Mouse (Mus musculus) urinary bladder, adult 2 months (tissue): Measurements from ENCODE around the gene Dpt. TPM values are rescaled to one million over a fixed set of nuclear protein-coding genes. Genes with fewer than 3 reads are reported as not detected.
"Not testable (repeated sequence)": the region's sequence is repeated elsewhere in the genome, so short reads cannot be mapped to it uniquely, and the experiment has no call there.

Experiments
- DNase-seq: peaks from one replicate; pipeline ENCODE4 v3.0.0; 2022; ENCODE audit warnings: low spot score
- polyA plus RNA-seq: library from polyadenylated mRNA; depleted of rRNA; stranded (reverse); fragments of >200 nt; gene quantifications from 2 replicates; pipeline ENCODE4 v1.2.3, GENCODE M21; 2012; rRNA removed

The Dpt gene
- polyA plus RNA-seq, 1 experiment, result 181 TPM

DNA sequence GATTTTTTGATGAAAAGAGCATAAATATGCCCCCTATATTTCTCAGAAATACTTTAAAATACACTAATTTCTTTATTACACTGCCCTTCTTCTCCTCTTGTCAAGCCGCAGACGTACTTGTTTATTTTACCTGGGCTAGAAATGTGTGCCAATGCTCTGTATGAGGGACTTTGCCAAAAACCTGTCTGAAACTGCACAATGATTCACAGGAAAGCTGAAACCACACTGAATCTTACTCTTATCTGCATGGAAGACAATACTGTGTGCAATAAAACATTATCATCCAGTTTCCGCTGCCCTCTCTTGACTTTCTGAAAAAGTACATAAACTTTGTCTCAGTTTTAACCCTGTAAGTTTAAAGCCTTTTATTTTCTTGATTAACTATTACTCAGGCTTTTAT, 20.9 kb downstream of the Dpt start:
- no peak for DNase-seq

DNA sequence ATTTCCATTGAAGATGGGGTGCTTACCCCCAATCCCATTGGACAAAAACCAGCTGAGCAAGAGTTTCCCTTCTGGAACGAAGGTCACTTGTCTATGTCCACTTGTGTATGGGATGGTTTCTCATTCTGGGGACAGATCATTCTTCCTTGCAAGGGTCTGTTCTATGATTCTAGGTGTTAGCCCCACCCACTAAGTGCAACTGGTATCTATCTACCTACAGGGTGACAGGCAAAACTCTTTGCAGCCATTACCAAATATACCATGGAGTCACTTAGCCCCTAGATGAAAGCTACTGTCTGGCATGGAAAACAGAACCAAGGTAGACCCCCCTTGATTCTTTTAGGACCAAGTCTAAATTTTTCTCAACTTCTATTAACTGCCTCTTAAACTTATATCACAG, 24.9 kb downstream of the Dpt start:
- no peak for DNase-seq

DNA sequence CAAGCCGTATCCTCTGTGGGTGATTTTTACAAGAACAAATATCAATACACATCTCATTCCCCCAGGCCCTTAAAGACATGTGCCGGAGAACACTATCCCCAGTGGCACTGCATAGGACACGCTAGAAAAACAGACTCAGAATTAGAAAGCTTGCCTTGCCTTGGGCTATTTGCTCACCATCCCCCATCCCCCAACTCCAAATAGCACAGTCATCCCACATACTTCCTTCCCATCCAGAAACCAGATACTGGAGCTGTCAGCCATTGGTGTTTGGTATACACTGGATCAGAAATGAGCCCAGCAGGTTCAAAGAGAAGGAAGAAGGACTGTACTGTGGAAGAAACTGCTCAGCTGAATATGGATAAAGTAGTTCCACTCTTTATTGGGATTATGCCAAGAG, 25.4 kb downstream of the Dpt start:
- no peak for DNase-seq

DNA sequence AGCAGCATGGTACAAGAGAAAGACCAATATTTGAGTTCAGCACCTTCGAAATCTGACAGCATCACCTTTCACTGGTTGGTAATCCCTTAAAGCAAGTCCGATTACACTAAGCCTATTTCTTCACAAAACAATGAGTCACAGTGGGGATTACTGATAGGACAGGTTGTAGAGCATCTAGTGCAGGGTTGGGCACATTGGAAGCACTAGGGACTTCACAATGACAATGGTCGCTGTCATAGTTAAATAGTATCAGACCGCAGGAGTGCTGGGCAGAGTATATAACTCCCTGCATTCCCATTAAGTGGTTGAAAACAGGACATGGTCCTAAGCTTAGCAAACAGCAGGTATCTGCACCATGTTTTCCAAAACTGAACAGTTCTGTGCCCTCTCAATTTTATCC, 25.8 kb downstream of the Dpt start:
- DNase-seq, result no peak

DNA sequence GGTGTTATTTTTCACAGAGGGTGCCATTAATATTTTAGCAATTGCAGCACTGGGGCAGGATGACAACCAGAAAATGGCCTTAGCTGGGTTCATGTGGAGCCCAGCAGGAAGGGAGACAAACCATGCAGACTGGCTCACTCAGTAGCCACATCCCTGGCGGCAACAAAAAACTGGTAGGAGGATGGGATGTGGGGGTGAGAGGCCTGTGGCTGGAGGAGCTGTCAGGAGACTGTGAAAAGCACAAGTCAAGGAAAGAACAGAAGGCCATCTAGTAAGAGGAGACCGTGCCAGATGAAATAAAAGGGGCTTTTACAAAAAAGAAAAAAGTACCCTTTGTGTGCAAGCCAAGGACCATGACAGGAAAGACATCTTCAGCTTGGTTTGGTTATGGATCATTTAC, 28.5 kb downstream of the Dpt start:
- DNase-seq, result no peak

- no peak for DNase-seq
Observed at GRCm38 (mm10) chr1:164829881-164830280, 33.4 kb downstream of the Dpt start.

GRCm38 (mm10) chr1:164832459-164832858, 36.0 kb downstream of the Dpt start:
- no peak for DNase-seq

DNA sequence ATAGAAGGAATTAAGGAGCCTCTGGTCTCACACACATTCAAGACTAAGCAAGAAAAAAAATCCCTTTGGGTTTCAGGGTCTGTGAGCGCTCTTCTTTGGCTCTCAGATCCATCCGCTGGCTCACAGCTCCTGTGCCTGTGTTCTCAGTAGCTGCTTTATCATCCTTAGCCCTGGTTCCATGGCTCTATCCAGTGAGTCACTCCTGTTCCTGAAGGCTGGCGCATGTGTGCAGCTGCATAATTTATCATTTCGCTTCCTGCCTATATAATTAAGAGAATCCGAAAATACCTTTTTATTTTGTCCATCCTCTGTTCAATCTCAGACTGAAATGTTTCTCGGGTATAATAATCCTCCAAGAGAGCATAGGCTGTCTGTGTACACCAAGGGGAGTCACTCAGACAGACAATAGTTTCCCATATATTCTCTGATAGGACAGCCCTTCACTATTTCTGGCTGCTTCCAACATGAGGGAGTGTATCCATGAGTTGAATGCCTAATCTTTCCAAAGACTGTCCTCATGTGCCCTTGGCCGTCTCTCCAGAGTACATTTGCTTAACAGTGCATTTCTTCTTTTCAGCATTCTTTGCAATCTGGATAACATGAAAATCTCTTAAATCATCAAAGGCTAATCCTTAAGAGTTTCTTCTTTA, 52.3 kb downstream of the Dpt start:
- DNase-seq, result no peak

DNA sequence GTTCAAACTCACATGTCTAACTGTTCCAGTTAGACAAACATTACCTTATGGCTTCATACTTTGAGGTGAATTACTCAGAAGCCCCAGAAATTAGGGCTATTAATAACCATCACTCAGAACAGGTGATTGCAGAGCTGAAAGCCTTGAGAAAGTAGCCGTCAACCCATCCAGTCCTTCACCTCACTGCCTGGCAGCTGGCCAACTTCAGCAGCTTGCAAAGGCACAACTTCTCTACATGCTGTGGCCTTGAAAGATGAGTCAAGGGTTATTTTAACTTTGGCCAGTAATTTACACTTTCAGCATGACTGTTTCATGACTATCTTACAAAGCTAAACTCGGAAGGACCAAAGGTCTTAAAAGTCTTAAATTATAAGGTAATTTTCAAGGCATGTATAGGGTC, 59.3 kb downstream of the Dpt start:
- not testable (repeated sequence) for DNase-seq

- no peak for DNase-seq
Observed at GRCm38 (mm10) chr1:164859952-164860351, 63.5 kb downstream of the Dpt start.

- no peak for DNase-seq
Observed at GRCm38 (mm10) chr1:164860782-164861181, 64.3 kb downstream of the Dpt start.

DNA sequence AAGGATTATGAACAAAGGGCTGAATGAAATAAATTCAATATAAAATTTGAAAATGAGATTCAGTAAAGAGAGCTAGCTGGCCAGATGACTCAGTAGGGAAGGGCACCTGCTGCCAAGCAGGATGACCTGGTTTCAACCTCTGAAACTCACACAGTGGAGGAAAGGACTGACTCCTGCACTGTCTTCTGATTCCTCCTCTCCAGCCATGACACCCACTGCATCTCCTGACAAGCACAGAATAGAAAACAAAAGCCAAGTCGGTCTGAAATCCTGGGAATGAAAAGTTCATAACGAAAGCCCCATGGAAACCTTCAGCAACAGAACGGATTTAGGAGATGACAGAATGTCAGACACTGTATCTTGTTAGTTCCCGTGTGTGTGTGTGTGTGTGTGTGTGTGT, 65.1 kb downstream of the Dpt start:
- DNase-seq, result no peak

GRCm38 (mm10) chr1:164862946-164863883, 66.8 kb downstream of the Dpt start:
- no peak for DNase-seq

GRCm38 (mm10) chr1:164864666-164865065, 68.2 kb downstream of the Dpt start:
- no peak for DNase-seq

- no peak for DNase-seq
Observed at GRCm38 (mm10) chr1:164870694-164871093, 74.2 kb downstream of the Dpt start.

Other genes starting within 250 kb of the Dpt start
- 1.7 and 2.2 TPM in 2 replicates for gene Xcl1, start 138.9 kb downstream of the Dpt start, polyA plus RNA-seq